Mouse (Mus musculus) mature B cell (primary cell): ENCODE results near the gene Noc3l.

ENCODE experiments used
- in situ Hi-C: fragments of 300-500 bp; cut with MboI; formaldehyde crosslinking; loops from 2 replicates; pipeline ENCODE4 v1.14.3; 2019

The Noc3l gene

GRCm38 (mm10) chr19:38758685-38759472, 60.2 kb downstream of the Noc3l start:
- in situ Hi-C loops, result no loop called here

GRCm38 (mm10) chr19:38758056-38758455, 61.0 kb downstream of the Noc3l start:
- in situ Hi-C loops, result no loop called here

- in situ Hi-C loops, result no loop called here
Measured at GRCm38 (mm10) chr19:38757161-38757560, 61.9 kb downstream of the Noc3l start.

GRCm38 (mm10) chr19:38750192-38750591, 68.8 kb downstream of the Noc3l start:
- in situ Hi-C loops, result no loop called here

- in situ Hi-C loops, result no loop called here
Measured at GRCm38 (mm10) chr19:38746492-38747014, 72.5 kb downstream of the Noc3l start.

- in situ Hi-C loops, result no loop called here
Measured at GRCm38 (mm10) chr19:38745810-38746491, 73.1 kb downstream of the Noc3l start.

- in situ Hi-C loops, result no loop called here
Measured at GRCm38 (mm10) chr19:38744546-38744945, 74.5 kb downstream of the Noc3l start.
